Mouse (Mus musculus): ENCODE data around the gene Bcar1. TPM values are rescaled to one million over a fixed set of nuclear protein-coding genes. Genes with fewer than 3 reads are reported as not detected.

Gene Bcar1
- polyA plus RNA-seq, 1 experiment from 2014 or later: 62.5 TPM

- H3K9me3 ChIP-seq (ENCODE audit: control insufficient read depth, low read length): no peaks in the 10 kb centered on the region
- no peak overlapping the region for H3K27ac ChIP-seq (ENCODE audit: low read depth, low read length)
- no peak overlapping the region for H3K9ac ChIP-seq (ENCODE audit: low read length)
- H3K4me2 ChIP-seq (ENCODE audit: low read depth): no peak overlapping the region
- peaks cover 12% of the 10 kb centered on the region; the same call in 1 of the 2 replicates for H3K4me1 ChIP-seq (ENCODE audit: control insufficient read depth, insufficient read depth, low read length)
- H3K4me3 ChIP-seq (ENCODE audit: low read depth, low read length): no peak overlapping the region
- no peaks in the 10 kb centered on the region; the same call in 1 of the 2 replicates for H3K36me3 ChIP-seq (ENCODE audit: control insufficient read depth, insufficient read depth, low read length)
- 75% methylated on average over 9 of the region's 9 CpGs for WGBS
- H3K27me3 ChIP-seq (ENCODE audit: control insufficient read depth, insufficient read depth, low read length): no peaks in the 10 kb centered on the region
- DNase-seq (ENCODE audit: low spot score) (no peak), ATAC-seq (ENCODE audit: insufficient read depth, low FRiP score, low TSS enrichment) (no peak)
Measured at GRCm38 (mm10) chr8:111782671-111783394, 39.2 kb upstream of the Bcar1 start.

DNA sequence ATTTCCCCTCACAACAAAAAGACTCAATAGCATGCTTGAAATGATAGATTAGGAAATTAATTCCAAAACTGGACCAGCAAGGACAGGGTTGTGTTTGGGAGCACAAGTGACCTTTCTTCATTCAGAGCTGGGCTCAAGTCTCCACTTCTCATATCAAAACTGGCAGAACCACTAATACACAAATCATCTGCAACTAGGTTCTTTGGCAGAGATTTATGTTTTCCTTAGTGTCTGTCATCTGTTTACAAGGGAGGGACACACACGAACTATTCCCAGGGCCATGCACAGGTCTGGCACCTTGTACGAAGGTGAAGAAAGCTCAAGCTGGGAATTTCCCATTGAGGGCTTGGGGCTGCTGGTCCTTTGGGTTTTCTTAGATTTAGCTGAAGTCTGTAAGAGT, 38.6 kb upstream of the Bcar1 start:
- ATAC-seq (ENCODE audit: insufficient read depth, low FRiP score, low TSS enrichment) (no peak), DNase-seq (ENCODE audit: low spot score) (no peak)
- H3K27ac ChIP-seq (ENCODE audit: low read depth, low read length): no peak overlapping the region

GRCm38 (mm10) chr8:111780697-111781424, 37.3 kb upstream of the Bcar1 start:
- Histone ChIP-seq H3K9ac (ENCODE audit: low read length) (no peak overlapping the region), H3K4me1 (ENCODE audit: control insufficient read depth, insufficient read depth, low read length) (no peaks in the 10 kb centered on the region), H3K4me2 (ENCODE audit: low read depth) (no peak overlapping the region), H3K9me3 (ENCODE audit: control insufficient read depth, low read length) (no peaks in the 10 kb centered on the region), H3K27ac (ENCODE audit: low read depth, low read length) (no peak overlapping the region), H3K4me3 (ENCODE audit: low read depth, low read length) (no peak overlapping the region), H3K27me3 (ENCODE audit: control insufficient read depth, insufficient read depth, low read length) (no peaks in the 10 kb centered on the region), H3K36me3 (ENCODE audit: control insufficient read depth, insufficient read depth, low read length) (no peaks in the 10 kb centered on the region; the same call in 1 of the 2 replicates)
- no peak for ATAC-seq (ENCODE audit: insufficient read depth, low FRiP score, low TSS enrichment)
- 94% methylated on average over 10 of the region's 10 CpGs for WGBS
- DNase-seq (ENCODE audit: low spot score): no peak

More for the DNA sequence above, 38.6 kb upstream of the Bcar1 start:
- peaks cover 5% of the 10 kb centered on the region; the same call in 1 of the 2 replicates for H3K4me1 ChIP-seq (ENCODE audit: control insufficient read depth, insufficient read depth, low read length)
- H3K27me3 ChIP-seq (ENCODE audit: control insufficient read depth, insufficient read depth, low read length): no peaks in the 10 kb centered on the region
- H3K4me2 ChIP-seq (ENCODE audit: low read depth): no peak overlapping the region
- H3K36me3 ChIP-seq (ENCODE audit: control insufficient read depth, insufficient read depth, low read length): no peaks in the 10 kb centered on the region; the same call in 1 of the 2 replicates
- H3K9ac ChIP-seq (ENCODE audit: low read length): no peak overlapping the region
- H3K4me3 ChIP-seq (ENCODE audit: low read depth, low read length): no peak overlapping the region
- WGBS: 93% methylated on average over 2 of the region's 2 CpGs
- no peaks in the 10 kb centered on the region for H3K9me3 ChIP-seq (ENCODE audit: control insufficient read depth, low read length)

DNA sequence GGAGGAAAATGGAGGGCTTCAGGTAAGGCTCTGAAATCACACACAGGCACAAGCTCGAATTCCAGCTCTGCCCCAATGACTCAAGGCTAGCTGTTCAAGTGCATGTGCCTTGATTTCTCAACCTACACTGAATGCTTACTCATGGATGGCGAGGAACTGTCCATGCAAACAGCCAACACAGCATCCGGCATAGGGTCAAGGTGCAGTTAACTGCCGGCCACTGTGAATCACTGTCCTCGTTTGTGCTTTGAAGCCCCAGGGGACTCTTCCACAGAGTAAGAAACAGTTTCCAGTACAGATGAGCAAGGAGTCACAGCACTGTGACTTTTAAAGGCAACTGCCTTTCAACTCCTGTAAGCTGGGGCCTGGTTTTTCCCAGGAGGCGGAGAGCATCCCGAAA, 36.1 kb upstream of the Bcar1 start:
- Histone ChIP-seq H3K4me3 (ENCODE audit: low read depth, low read length) (no peak overlapping the region), H3K9ac (ENCODE audit: low read length) (no peak overlapping the region), H3K4me2 (ENCODE audit: low read depth) (no peak overlapping the region), H3K27me3 (ENCODE audit: control insufficient read depth, insufficient read depth, low read length) (no peaks in the 10 kb centered on the region), H3K27ac (ENCODE audit: low read depth, low read length) (no peak overlapping the region), H3K36me3 (ENCODE audit: control insufficient read depth, insufficient read depth, low read length) (peaks cover under 1% of the 10 kb centered on the region; the same call in 1 of the 2 replicates), H3K4me1 (ENCODE audit: control insufficient read depth, insufficient read depth, low read length) (no peaks in the 10 kb centered on the region), H3K9me3 (ENCODE audit: control insufficient read depth, low read length) (no peaks in the 10 kb centered on the region)
- WGBS: 74% methylated on average over 7 of the region's 7 CpGs
- ATAC-seq (ENCODE audit: insufficient read depth, low FRiP score, low TSS enrichment): no peak
- DNase-seq (ENCODE audit: low spot score): no peak

DNA sequence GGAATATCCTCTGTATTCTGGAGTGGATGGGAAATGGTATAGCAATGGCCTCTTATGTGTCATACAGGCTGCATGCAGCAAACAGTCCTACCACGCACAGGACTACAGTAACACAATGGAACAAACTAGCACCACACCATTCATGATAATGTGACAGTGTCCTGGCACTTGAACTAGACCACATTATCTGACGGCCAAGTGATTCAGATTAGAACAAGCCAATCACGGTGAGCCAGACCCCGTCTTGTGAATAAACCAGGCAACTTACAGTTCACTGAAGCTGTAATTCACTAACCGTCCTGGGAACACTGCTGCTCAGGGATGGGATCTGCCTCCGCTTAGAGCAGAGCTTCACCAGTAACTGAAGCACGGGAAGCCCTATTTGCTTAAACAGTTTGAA, 35.2 kb upstream of the Bcar1 start:
- Histone ChIP-seq H3K4me1 (ENCODE audit: control insufficient read depth, insufficient read depth, low read length) (no peaks in the 10 kb centered on the region), H3K4me3 (ENCODE audit: low read depth, low read length) (no peak overlapping the region), H3K4me2 (ENCODE audit: low read depth) (no peak overlapping the region), H3K27me3 (ENCODE audit: control insufficient read depth, insufficient read depth, low read length) (no peaks in the 10 kb centered on the region), H3K9ac (ENCODE audit: low read length) (no peak overlapping the region), H3K9me3 (ENCODE audit: control insufficient read depth, low read length) (no peaks in the 10 kb centered on the region), H3K27ac (ENCODE audit: low read depth, low read length) (no peak overlapping the region), H3K36me3 (ENCODE audit: control insufficient read depth, insufficient read depth, low read length) (peaks cover 2% of the 10 kb centered on the region; the same call in 1 of the 2 replicates)
- 81% methylated on average over 7 of the region's 7 CpGs for WGBS
- DNase-seq (ENCODE audit: low spot score): no peak
- ATAC-seq (ENCODE audit: insufficient read depth, low FRiP score, low TSS enrichment): no peak

- peaks cover 2% of the 10 kb centered on the region; the same call in 1 of the 2 replicates for H3K36me3 ChIP-seq (ENCODE audit: control insufficient read depth, insufficient read depth, low read length)
- no peak overlapping the region for H3K4me2 ChIP-seq (ENCODE audit: low read depth)
- no peak overlapping the region for H3K4me3 ChIP-seq (ENCODE audit: low read depth, low read length)
- no peak overlapping the region for H3K27ac ChIP-seq (ENCODE audit: low read depth, low read length)
- H3K9me3 ChIP-seq (ENCODE audit: control insufficient read depth, low read length): no peaks in the 10 kb centered on the region
- ATAC-seq (ENCODE audit: insufficient read depth, low FRiP score, low TSS enrichment) (no peak), DNase-seq (ENCODE audit: low spot score) (no peak)
- H3K9ac ChIP-seq (ENCODE audit: low read length): no peak overlapping the region
- H3K27me3 ChIP-seq (ENCODE audit: control insufficient read depth, insufficient read depth, low read length): no peaks in the 10 kb centered on the region
- no peaks in the 10 kb centered on the region for H3K4me1 ChIP-seq (ENCODE audit: control insufficient read depth, insufficient read depth, low read length)
- 95% methylated on average over 4 of the region's 4 CpGs for WGBS
Measured at GRCm38 (mm10) chr8:111776492-111776891, 32.9 kb upstream of the Bcar1 start.

GRCm38 (mm10) chr8:111775766-111776165, 32.2 kb upstream of the Bcar1 start:
- H3K36me3 ChIP-seq (ENCODE audit: control insufficient read depth, insufficient read depth, low read length): peaks cover 2% of the 10 kb centered on the region; the same call in 1 of the 2 replicates
- no peak overlapping the region for H3K27ac ChIP-seq (ENCODE audit: low read depth, low read length)
- H3K4me1 ChIP-seq (ENCODE audit: control insufficient read depth, insufficient read depth, low read length): no peaks in the 10 kb centered on the region
- ATAC-seq (ENCODE audit: insufficient read depth, low FRiP score, low TSS enrichment) (no peak), DNase-seq (ENCODE audit: low spot score) (no peak)
- no peaks in the 10 kb centered on the region for H3K27me3 ChIP-seq (ENCODE audit: control insufficient read depth, insufficient read depth, low read length)
- whole genome bisulfite sequencing: 98% methylated on average over 6 of the region's 6 CpGs
- no peak overlapping the region for H3K9ac ChIP-seq (ENCODE audit: low read length)
- H3K4me3 ChIP-seq (ENCODE audit: low read depth, low read length): no peak overlapping the region
- H3K9me3 ChIP-seq (ENCODE audit: control insufficient read depth, low read length): no peaks in the 10 kb centered on the region
- no peak overlapping the region for H3K4me2 ChIP-seq (ENCODE audit: low read depth)

GRCm38 (mm10) chr8:111773476-111773875, 29.9 kb upstream of the Bcar1 start:
- H3K4me2 ChIP-seq (ENCODE audit: low read depth): no peak overlapping the region
- DNase-seq (ENCODE audit: low spot score): no peak
- no peaks in the 10 kb centered on the region for H3K9me3 ChIP-seq (ENCODE audit: control insufficient read depth, low read length)
- ATAC-seq (ENCODE audit: insufficient read depth, low FRiP score, low TSS enrichment): no peak
- H3K4me3 ChIP-seq (ENCODE audit: low read depth, low read length): no peak overlapping the region
- H3K4me1 ChIP-seq (ENCODE audit: control insufficient read depth, insufficient read depth, low read length): no peaks in the 10 kb centered on the region
- H3K27me3 ChIP-seq (ENCODE audit: control insufficient read depth, insufficient read depth, low read length): no peaks in the 10 kb centered on the region
- 0 out of 2 replicates have a peak, but pooled peaks cover 2% of the 10 kb centered on the region for H3K36me3 ChIP-seq (ENCODE audit: control insufficient read depth, insufficient read depth, low read length)
- H3K9ac ChIP-seq (ENCODE audit: low read length): no peak overlapping the region
- H3K27ac ChIP-seq (ENCODE audit: low read depth, low read length): no peak overlapping the region
- 93% methylated on average over 5 of the region's 5 CpGs for WGBS

Measured in neural tube, embryonic 11.5 days (tissue).